Mouse (Mus musculus) liver, embryonic 14.5 days (tissue): Measurements from ENCODE around the gene Slx1b. TPM values are rescaled to one million over a fixed set of nuclear protein-coding genes. Genes with fewer than 3 reads are reported as not detected.

Source experiments
- ATAC-seq: fragments of 200-750 bp; cut with Nextera tagmentation; 2 replicates; pipeline ENCODE4 v1.8.0; 2017; ENCODE audit warnings: moderate number of reproducible peaks, mild to moderate bottlenecking, moderate library complexity; ENCODE audit not compliant: insufficient read depth
- DNase-seq, 3 experiments: peaks; one replicate each; pipeline ENCODE4 v3.0.0-alpha.2; 2012 to 2013; ENCODE audit warnings: low read depth in 3 of 3, low spot score in 3 of 3
- H3K27ac ChIP-seq: fragments of 300-500 bp; sonication (generic); 2 replicates; pipeline ENCODE4 v1.5.1; 2014; ENCODE audit warnings: moderate library complexity, mild to moderate bottlenecking, control low read depth, inconsistent platforms
- H3K27me3 ChIP-seq: fragments of 300-500 bp; sonication (generic); 2 replicates; pipeline ENCODE4 v1.6.1; 2014; ENCODE audit warnings: mild to moderate bottlenecking, low read length, moderate library complexity; ENCODE audit not compliant: control insufficient read depth, insufficient read depth
- H3K36me3 ChIP-seq: fragments of 300-500 bp; sonication (generic); replicated peaks from 2 replicates; pipeline ENCODE4 v1.6.1; 2014; ENCODE audit warnings: low read depth; ENCODE audit not compliant: control insufficient read depth, insufficient read depth
- H3K4me1 ChIP-seq, 2 experiments: fragments of 200-500 bp in 1 of 2; fragments of 300-500 bp in 1 of 2; sonication (generic) in 1 of 2; replicated peaks; 2 replicates each; pipeline ENCODE4 v1.6.1; 2012 to 2014; ENCODE audit warnings: antibody characterized with exemption in 1 of 2, inconsistent platforms in 1 of 2, low read length in 1 of 2; ENCODE audit not compliant: control insufficient read depth in 2 of 2, insufficient read depth in 2 of 2
- H3K4me2 ChIP-seq: fragments of 300-500 bp; sonication (generic); 2 replicates; pipeline ENCODE4 v1.6.1; 2014; ENCODE audit warnings: low read depth, mild to moderate bottlenecking, control low read depth, moderate library complexity
- H3K4me3 ChIP-seq, 2 experiments: fragments of 200-500 bp in 1 of 2; fragments of 300-500 bp in 1 of 2; sonication (generic) in 1 of 2; 2 replicates each; pipeline ENCODE4 v1.5.1; 2012 to 2014; ENCODE audit warnings: low read depth in 2 of 2, low read length in 2 of 2, mild to moderate bottlenecking in 2 of 2, control low read depth in 1 of 2, inconsistent platforms in 1 of 2, moderate library complexity in 1 of 2; ENCODE audit not compliant: insufficient read depth in 1 of 2
- H3K9ac ChIP-seq: fragments of 300-500 bp; sonication (generic); replicated peaks from 2 replicates; pipeline ENCODE4 v1.6.1; 2014; ENCODE audit warnings: mild to moderate bottlenecking, control low read depth, moderate library complexity
- H3K9me3 ChIP-seq: fragments of 300-500 bp; sonication (generic); 2 replicates; pipeline ENCODE4 v1.6.1; 2016; ENCODE audit warnings: low read length, mixed read lengths; ENCODE audit not compliant: control insufficient read depth
- CTCF ChIP-seq: IDR thresholded peaks from 2 replicates; pipeline ENCODE4 v1.5.1; 2016; ENCODE audit warnings: antibody characterized with exemption, low read depth, control low read depth
- EP300 ChIP-seq: IDR thresholded peaks from 2 replicates; pipeline ENCODE4 v1.6.1; 2016; ENCODE audit warnings: antibody characterized with exemption, low read depth
- WGBS: fragments of 180-500 bp; shearing (Covaris S2); extraction: QIAGEN DNeasy Blood & Tissue Kit; methylation state at CpG from one replicate; pipeline ENCODE4 v1.1.7; 2014; ENCODE audit not compliant: insufficient replicate concordance; 5-methylcytosine and 5-hydroxymethylcytosine counted together
- polyA plus RNA-seq, 2 experiments: library from polyadenylated mRNA; depleted of rRNA in 1 of 2; stranded (reverse) in 1 of 2; unstranded in 1 of 2; fragments of >200 nt; fragmentation: Nextera tagmentation in 1 of 2; extraction: Ambion mirVana in 1 of 2; gene quantifications; 2 replicates each; pipeline versions ENCODE4 v1.2.1 to v1.2.3; 2012 to 2014

Gene Slx1b
- polyA plus RNA-seq, 2 experiments, result 1.8 to 5.7 TPM

- Histone ChIP-seq H3K27ac (no peak overlapping the region; the same call in 1 of the 2 replicates), H3K9me3 (no peaks in the 10 kb centered on the region), H3K36me3 (no peaks in the 10 kb centered on the region), H3K27me3 (peaks cover 3% of the 10 kb centered on the region), H3K4me1 (peaks cover 0 to 7% of the 10 kb centered on the region in 2 experiments; a peak in 2 of 4 replicates), H3K9ac (no peak overlapping the region), H3K4me3 (peak overlapping the region; percentile 33 to 50), H3K4me2 (peak overlapping the region; percentile 13)
- DNase-seq (no peak), ATAC-seq (no peak)
- WGBS, result 41% methylated on average over 12 of the region's 12 CpGs
- TF ChIP-seq EP300 (no peak), CTCF (no peak)
Observed at GRCm38 (mm10) chr7:126702861-126703756, 7.5 kb upstream of the Slx1b start.

- Histone ChIP-seq H3K4me2 (peak overlapping the region; percentile 44), H3K36me3 (no peaks in the 10 kb centered on the region), H3K9ac (no peak overlapping the region), H3K27me3 (peaks cover 3% of the 10 kb centered on the region), H3K4me3 (peak overlapping the region; percentile 15 to 18; a peak in 2 of 4 replicates), H3K27ac (no peak overlapping the region), H3K4me1 (peaks cover 0 to 5% of the 10 kb centered on the region in 2 experiments; a peak in 2 of 4 replicates), H3K9me3 (no peaks in the 10 kb centered on the region)
- ATAC-seq, result no peak
- TF ChIP-seq EP300, result no peak
- no peak for TF ChIP-seq CTCF
- 38% methylated on average over 6 of the region's 6 CpGs for whole genome bisulfite sequencing
- DNase-seq, result no peak
Observed at GRCm38 (mm10) chr7:126702358-126702757, 6.8 kb upstream of the Slx1b start.

- no peaks in the 10 kb centered on the region for H3K9me3 ChIP-seq
Observed at GRCm38 (mm10) chr7:126701559-126702357, 6.2 kb upstream of the Slx1b start.

GRCm38 (mm10) chr7:126701070-126701469 lies 5.5 kb upstream of the Slx1b start:
- no peaks in the 10 kb centered on the region for H3K36me3 ChIP-seq
- H3K4me3 ChIP-seq, result peak overlapping the region; percentile 5 to 20; a peak in 2 of 4 replicates
- H3K27ac ChIP-seq, result no peak overlapping the region
- no peak overlapping the region for H3K9ac ChIP-seq
- H3K4me2 ChIP-seq, result peak overlapping the region; percentile 44
- TF ChIP-seq CTCF (peak; percentile 97), EP300 (no peak)
- WGBS, result 2% methylated on average over 11 of the region's 11 CpGs
- H3K4me1 ChIP-seq, result peaks cover 0 to 5% of the 10 kb centered on the region in 2 experiments; a peak in 3 of 4 replicates
- DNase-seq, result peak; percentile 71 to 77 (median 72)
- H3K9me3 ChIP-seq, result no peaks in the 10 kb centered on the region
- H3K27me3 ChIP-seq, result peaks cover 3% of the 10 kb centered on the region
- peak; percentile 50 for ATAC-seq

More at GRCm38 (mm10) chr7:126701559-126702357, 6.2 kb upstream of the Slx1b start:
- TF ChIP-seq EP300 (no peak), CTCF (no peak)
- Histone ChIP-seq H3K27ac (no peak overlapping the region), H3K4me3 (peak overlapping the region; percentile 5 to 20; a peak in 1 of 4 replicates), H3K4me1 (peaks cover 0 to 5% of the 10 kb centered on the region in 2 experiments; a peak in 3 of 4 replicates), H3K27me3 (peaks cover 3% of the 10 kb centered on the region), H3K4me2 (peak overlapping the region; percentile 44), H3K9ac (no peak overlapping the region), H3K36me3 (no peaks in the 10 kb centered on the region)
- no peak for ATAC-seq
- DNase-seq, result no peak
- WGBS, result 44% methylated on average over 24 of the region's 24 CpGs
